Mouse (Mus musculus) embryonic fibroblast, embryonic 13.5 days (primary cell): ENCODE results near the gene 1190005I06Rik.

Experiments
- CTCF ChIP-seq: IDR thresholded peaks from 2 replicates; pipeline ENCODE4 v1.5.1; 2011; ENCODE audit warnings: mild to moderate bottlenecking, control low read depth, low read length, moderate library complexity, borderline replicate concordance; ENCODE audit not compliant: insufficient read depth
- POLR2A ChIP-seq: IDR thresholded peaks from 2 replicates; pipeline ENCODE4 v1.6.1; 2011; ENCODE audit warnings: low read depth, mild to moderate bottlenecking, control low read depth, low read length, moderate library complexity

- TF ChIP-seq CTCF (peak; percentile 33; the same call in 1 of the 2 replicates), POLR2A (no peak)
Measured at GRCm38 (mm10) chr8:120561539-120562435, 85.6 kb downstream of the 1190005I06Rik start.
